In the genomic region with DNA sequence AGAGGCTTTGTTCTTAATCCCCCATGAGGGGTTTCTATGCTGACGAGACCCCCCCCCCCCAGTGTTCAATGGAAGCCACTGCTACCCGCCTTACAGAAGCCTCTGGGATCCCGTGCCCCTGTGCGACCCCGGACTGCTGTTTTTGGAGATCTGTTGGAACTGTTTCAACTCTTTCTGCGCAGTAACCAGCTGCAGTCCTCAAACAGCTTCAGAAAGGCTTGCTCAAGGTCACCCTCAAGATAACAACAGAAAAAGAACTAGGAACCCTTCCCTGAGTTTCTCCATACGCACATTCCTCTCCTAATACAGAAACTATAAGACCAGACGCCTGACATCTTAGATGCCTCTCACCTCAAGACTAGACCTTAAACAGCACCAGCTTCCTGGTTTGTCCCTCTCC, we compare ENCODE assay signal across 11 mouse cellular contexts. TPM values are rescaled to one million over a fixed set of nuclear protein-coding genes. Genes with fewer than 3 reads are reported as not detected.
A peak's percentile ranks its signal among the peaks of the same experiment; 100 is the strongest.
DNase-seq lines count a peak whose midpoint lies in the region; ATAC-seq and TF ChIP-seq lines count a peak whose summit lies in the region.
"Had no signal": no experiment of that assay in that cellular context is flagged by ENCODE, and none has a peak within 500 bp of the region (broad histone marks: within the 10 kb centered on the region; RNA-seq: fewer than 3 reads in every experiment).

No protein-coding gene starts in this region.

- peaks cover 32% of the 10 kb centered on the region for H3K4me1 ChIP-seq in hindbrain, embryonic 14.5 days (replicated peaks; ENCODE audit: control insufficient read depth, insufficient read depth, low read length)

- no peak for ATAC-seq in hindbrain, embryonic 14.5 days (ENCODE audit: low FRiP score)

- peak overlapping the region; percentile 76 for H3K27ac ChIP-seq in gastrocnemius, adult 2 months
- H3K27ac ChIP-seq in hindbrain, embryonic 14.5 days: peak overlapping the region; percentile 32; the same call in 1 of the 2 replicates
- no peak overlapping the region for H3K27ac ChIP-seq in left cerebral cortex, adult 2 months

- 0 out of 2 replicates have a peak overlapping the region, but pooled peaks have one; percentile 15 for H3K4me2 ChIP-seq in hindbrain, embryonic 14.5 days (replicated peaks)

- no peak overlapping the region for H3K9ac ChIP-seq in hindbrain, embryonic 14.5 days

- WGBS in hindbrain, embryonic 14.5 days: 9% methylated on average over 8 of the region's 8 CpGs

- H3K36me3 ChIP-seq in hindbrain, embryonic 14.5 days (replicated peaks; ENCODE audit: control insufficient read depth, insufficient read depth): no peaks in the 10 kb centered on the region

- no peak for TF ChIP-seq CTCF in gastrocnemius, adult 2 months (IDR thresholded peaks at IDR 0.05)
- TF ChIP-seq CTCF in left cerebral cortex, adult 2 months (IDR thresholded peaks at IDR 0.05): no peak

- peak overlapping the region; percentile 21; the same call in 1 of the 2 replicates for H3K4me3 ChIP-seq in gastrocnemius, adult 2 months
- no peak overlapping the region for H3K4me3 ChIP-seq in hindbrain, embryonic 14.5 days (replicated peaks; ENCODE audit: low read length)
- H3K4me3 ChIP-seq in left cerebral cortex, adult 2 months: no peak overlapping the region

- H3K27me3 ChIP-seq in hindbrain, embryonic 14.5 days (ENCODE audit: control insufficient read depth, insufficient read depth, low read length): peaks cover 9% of the 10 kb centered on the region; the same call in 1 of the 2 replicates

- H3K9me3 ChIP-seq in hindbrain, embryonic 14.5 days (ENCODE audit: control insufficient read depth, low read length): no peaks in the 10 kb centered on the region

- no peak for DNase-seq in gastrocnemius, adult 2 months
- no peak for DNase-seq in gastrocnemius, adult 8-10 months (ENCODE audit: low spot score in 2 of 2)
- peak; percentile 60 for DNase-seq in ovary, adult 18-20 months (ENCODE audit: low spot score)
- no peak for DNase-seq in ovary, postnatal 14 days (ENCODE audit: low spot score)
- DNase-seq in hindbrain, embryonic 14.5 days (ENCODE audit: low spot score): no peak
- no peak for DNase-seq in left cerebral cortex, postnatal 10 days (ENCODE audit: extremely low spot score in 1 of 2, low spot score in 2 of 2)
- no peak for DNase-seq in left cerebral cortex, adult 2 months (ENCODE audit: extremely low spot score in 1 of 2, low spot score in 2 of 2)
- DNase-seq in layer of hippocampus, postnatal 14 days (ENCODE audit: low spot score in 2 of 2): no peak

- intact Hi-C loops in gastrocnemius, adult 2 months (cut with DNase I): no loop called here
- intact Hi-C loops in left cerebral cortex, postnatal 10 days (cut with DNase I): no loop called here
- intact Hi-C loops in left cerebral cortex, adult 2 months (cut with DNase I): no loop called here

RNA-seq across cellular contexts. Expression of a gene that starts 7.0 kb away (rescaled TPM):
- 10 to 100 TPM; 58.3 to 75.0 TPM for total RNA-seq in gastrocnemius, adult 2 months (2021)
- total RNA-seq in gastrocnemius, adult 8-10 months (2022): 10 to 100 TPM; 40.2 to 94.7 (median 71.0) TPM
- polyA plus RNA-seq in hindbrain, embryonic 14.5 days (2014; fragmentation: Nextera tagmentation; extraction: Ambion mirVana): 37.2 and 55.1 TPM in 2 replicates
- total RNA-seq in left cerebral cortex, postnatal 10 days (2021): 10 to 100 TPM; 28.0 to 42.2 TPM
- 100 to 1,000 TPM in 1 of 2 experiments, 10 to 100 TPM in 1; 76.7 to 113 TPM for total RNA-seq in left cerebral cortex, adult 2 months (2021)
- total RNA-seq in layer of hippocampus, postnatal 14 days (2021): 10 to 100 TPM; 43.1 to 44.4 TPM

RNA-seq across cellular contexts. Expression of a gene that starts 24.7 kb away (rescaled TPM):
- total RNA-seq in gastrocnemius, adult 2 months (2021): not detected
- total RNA-seq in gastrocnemius, adult 8-10 months (2022): under 1 TPM in 1 of 4 experiments, not detected in 3; 0.21 TPM
- polyA plus RNA-seq in hindbrain, embryonic 14.5 days (2014; fragmentation: Nextera tagmentation; extraction: Ambion mirVana): 0.21 and 0.50 TPM in 2 replicates
- not detected for total RNA-seq in left cerebral cortex, postnatal 10 days (2021)
- total RNA-seq in left cerebral cortex, adult 2 months (2021): under 1 TPM; 0.19 to 0.23 TPM
- under 1 TPM in 1 of 2 experiments, not detected in 1; 0.12 TPM for total RNA-seq in layer of hippocampus, postnatal 14 days (2021)
- total RNA-seq: adrenal gland, adult 18-20 months had no signal
- polyA plus RNA-seq: spleen, adult 2 months had no signal

RNA-seq across cellular contexts. Expression of a gene that starts 33.3 kb away (rescaled TPM):
- 10 to 100 TPM; 43.2 to 56.3 TPM for total RNA-seq in gastrocnemius, adult 2 months (2021)
- total RNA-seq in gastrocnemius, adult 8-10 months (2022): 10 to 100 TPM; 46.4 to 50.9 (median 50.4) TPM
- 41.2 and 47.0 TPM in 2 replicates for polyA plus RNA-seq in hindbrain, embryonic 14.5 days (2014; fragmentation: Nextera tagmentation; extraction: Ambion mirVana)
- 10 to 100 TPM; 71.4 to 71.6 TPM for total RNA-seq in left cerebral cortex, postnatal 10 days (2021)
- 10 to 100 TPM; 86.4 to 91.2 TPM for total RNA-seq in left cerebral cortex, adult 2 months (2021)
- total RNA-seq in layer of hippocampus, postnatal 14 days (2021): 10 to 100 TPM; 66.3 to 75.2 TPM

RNA-seq across cellular contexts. Expression of a gene that starts 35.8 kb away (rescaled TPM):
- total RNA-seq in gastrocnemius, adult 2 months (2021): under 1 TPM in 1 of 2 experiments, not detected in 1; 0.59 TPM
- 1 to 10 TPM in 2 of 4 experiments, not detected in 2; 1.5 to 6.1 TPM for total RNA-seq in gastrocnemius, adult 8-10 months (2022)
- 5.6 and 7.0 TPM in 2 replicates for polyA plus RNA-seq in hindbrain, embryonic 14.5 days (2014; fragmentation: Nextera tagmentation; extraction: Ambion mirVana)
- total RNA-seq in left cerebral cortex, postnatal 10 days (2021): 1 to 10 TPM; 2.5 to 3.9 TPM
- 1 to 10 TPM; 1.5 to 2.2 TPM for total RNA-seq in left cerebral cortex, adult 2 months (2021)
- 1 to 10 TPM; 1.3 to 3.2 TPM for total RNA-seq in layer of hippocampus, postnatal 14 days (2021)

RNA-seq across cellular contexts. Expression of a gene that starts 38.5 kb away (rescaled TPM):
- total RNA-seq in gastrocnemius, adult 2 months (2021): 10 to 100 TPM; 24.7 to 27.7 TPM
- total RNA-seq in gastrocnemius, adult 8-10 months (2022): 10 to 100 TPM in 3 of 4 experiments, 1 to 10 TPM in 1; 5.2 to 26.1 (median 16.9) TPM
- polyA plus RNA-seq in hindbrain, embryonic 14.5 days (2014; fragmentation: Nextera tagmentation; extraction: Ambion mirVana): 3.5 and 4.8 TPM in 2 replicates
- not detected for total RNA-seq in left cerebral cortex, postnatal 10 days (2021)
- total RNA-seq in left cerebral cortex, adult 2 months (2021): not detected
- total RNA-seq in layer of hippocampus, postnatal 14 days (2021): not detected
- total RNA-seq: megakaryocyte-erythroid progenitor cell, adult 5-6 weeks had no signal
